Mouse (Mus musculus): ENCODE measurements around the gene Mpig6b.

DNA sequence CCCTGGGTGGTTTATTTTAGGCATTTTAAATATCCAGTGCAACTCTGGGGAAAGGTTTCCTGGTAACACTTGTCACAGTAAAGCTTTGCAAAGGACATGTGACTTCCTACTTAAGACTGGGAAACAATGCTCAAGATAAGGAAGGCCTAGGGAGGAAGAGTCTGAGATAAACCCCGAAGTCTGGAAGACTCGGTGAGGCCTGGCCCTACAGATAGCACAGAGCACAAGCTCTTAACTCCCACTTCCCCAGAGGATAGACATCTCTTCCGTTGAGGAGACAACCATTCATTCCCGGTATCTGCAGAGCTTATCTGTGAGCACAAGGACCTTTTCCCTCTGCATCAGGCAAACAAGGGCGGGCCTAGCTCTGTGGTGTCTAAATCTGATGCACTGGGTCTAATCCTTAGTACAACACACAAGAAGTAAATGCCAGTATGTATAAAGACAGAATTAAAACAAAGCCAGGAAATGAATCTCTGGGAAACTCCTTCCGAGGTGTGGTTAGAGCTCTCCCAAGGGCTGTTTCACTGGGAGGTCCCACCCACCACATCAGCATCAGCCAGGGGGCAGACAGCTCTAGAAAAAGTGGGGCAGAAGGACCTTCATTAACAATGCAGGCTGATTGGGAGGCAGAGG, 44.0 kb downstream of the Mpig6b start:
- TF ChIP-seq CTCF (IDR thresholded peaks at IDR 0.05; ENCODE audit: borderline replicate concordance, extremely low read depth, insufficient read depth, insufficient read length) (no peak), POLR2A (IDR thresholded peaks at IDR 0.05; ENCODE audit: borderline replicate concordance, extremely low read depth, insufficient read depth, insufficient read length, poor library complexity, severe bottlenecking) (no peak)

All from brain, embryonic 14.5 days (tissue).